Mouse (Mus musculus): ENCODE measurements around the gene Sort1. TPM values are rescaled to one million over a fixed set of nuclear protein-coding genes. Genes with fewer than 3 reads are reported as not detected.

Sort1 gene
- polyA plus RNA-seq, 1 experiment from 2014 or later, result 3.8 TPM

DNA sequence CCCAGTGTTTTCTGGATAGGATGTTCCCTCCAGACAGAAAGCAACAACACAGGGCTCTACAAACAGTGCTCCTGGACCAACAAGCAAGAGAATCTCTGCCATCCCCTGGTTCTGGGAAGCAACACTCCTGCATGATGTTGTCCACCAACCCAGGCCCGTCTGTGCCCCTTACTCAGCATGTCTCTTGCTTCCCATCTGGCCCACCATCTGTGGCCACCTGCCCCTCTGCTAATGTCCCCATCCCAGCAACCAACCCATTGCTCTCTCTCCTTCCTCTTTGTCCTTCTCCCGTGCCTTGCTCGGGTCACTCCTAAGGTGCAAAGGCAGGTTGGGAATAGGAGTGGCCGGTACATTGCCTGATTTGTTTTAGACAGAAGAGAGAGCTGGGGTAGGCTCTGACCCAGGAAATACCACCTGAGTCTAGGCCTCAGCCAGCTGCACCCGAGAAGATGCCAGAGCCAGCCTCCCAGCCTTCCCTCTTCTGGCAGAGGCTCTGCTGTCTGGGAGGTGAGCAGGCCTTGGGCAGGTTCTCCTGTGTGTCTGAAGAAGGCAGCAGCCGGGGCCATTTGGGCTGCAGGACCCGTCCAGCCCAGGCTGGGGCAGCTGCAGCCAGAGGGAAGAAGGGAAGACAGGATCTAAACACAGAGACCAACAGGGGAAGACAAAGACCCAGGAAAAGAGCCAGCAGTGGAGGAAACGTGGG is 125.9 kb downstream of the Sort1 start:
- H3K36me3 ChIP-seq (replicated peaks), result no peaks in the 10 kb centered on the region
- no peak overlapping the region for H3K4me2 ChIP-seq
- peaks cover 8% of the 10 kb centered on the region; the same call in 1 of the 2 replicates for H3K9me3 ChIP-seq (replicated peaks)
- H3K27me3 ChIP-seq, result peaks cover 12% of the 10 kb centered on the region
- no peak for ATAC-seq (ENCODE audit: insufficient read depth)
- 43% methylated on average over 8 of the region's 8 CpGs for WGBS (ENCODE audit: insufficient replicate concordance)
- H3K4me1 ChIP-seq (replicated peaks), result peaks cover under 1% of the 10 kb centered on the region
- H3K4me3 ChIP-seq (replicated peaks), result no peak overlapping the region
- no peak overlapping the region for H3K27ac ChIP-seq (replicated peaks)
- no peak overlapping the region for H3K9ac ChIP-seq

DNA sequence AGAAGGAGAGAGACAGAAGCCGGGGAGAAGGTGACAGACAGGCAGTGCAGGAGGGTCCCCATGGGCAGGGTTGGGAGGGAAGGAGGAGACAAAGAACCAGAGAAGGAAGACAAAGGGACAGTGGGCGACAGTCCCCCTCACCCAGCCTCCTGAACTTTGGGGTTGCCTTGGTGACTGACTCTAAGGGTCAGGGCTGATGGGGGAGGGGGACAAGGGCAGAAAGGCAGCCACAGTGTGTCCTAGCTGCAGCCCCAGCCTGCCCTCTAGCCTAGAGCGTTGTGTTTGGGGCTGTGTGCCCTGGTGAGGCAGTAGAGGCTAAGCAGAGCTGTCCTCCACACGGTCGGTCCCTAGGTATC is 126.5 kb downstream of the Sort1 start:
- H3K4me3 ChIP-seq (replicated peaks), result no peak overlapping the region
- 39% methylated on average over 5 of the region's 5 CpGs for WGBS (ENCODE audit: insufficient replicate concordance)

More for the DNA sequence above, 126.5 kb downstream of the Sort1 start:
- Histone ChIP-seq H3K9me3 (replicated peaks) (peaks cover 8% of the 10 kb centered on the region; the same call in 1 of the 2 replicates), H3K36me3 (replicated peaks) (no peaks in the 10 kb centered on the region), H3K4me2 (no peak overlapping the region), H3K27ac (replicated peaks) (no peak overlapping the region), H3K27me3 (peaks cover 17% of the 10 kb centered on the region), H3K4me1 (replicated peaks) (peaks cover 6% of the 10 kb centered on the region), H3K9ac (no peak overlapping the region)
- ATAC-seq (ENCODE audit: insufficient read depth), result no peak

Other genes starting within 250 kb of the Sort1 start
- gene Gstm4, start 239.2 kb upstream of the Sort1 start, polyA plus RNA-seq (2015; fragmentation: Nextera tagmentation; extraction: Ambion mirVana), result 18.5 and 19.1 TPM in 2 replicates
- gene Ampd2, start 197.4 kb upstream of the Sort1 start, polyA plus RNA-seq (2015; fragmentation: Nextera tagmentation; extraction: Ambion mirVana), result 63.7 and 76.6 TPM in 2 replicates
- 2.7 and 3.8 TPM in 2 replicates for gene Gnat2, start 191.3 kb upstream of the Sort1 start, polyA plus RNA-seq (2015; fragmentation: Nextera tagmentation; extraction: Ambion mirVana)
- gene Gnai3, start 137.9 kb upstream of the Sort1 start, polyA plus RNA-seq (2015; fragmentation: Nextera tagmentation; extraction: Ambion mirVana), result 63.4 and 66.5 TPM in 2 replicates
- gene Gpr61, start 129.2 kb upstream of the Sort1 start, polyA plus RNA-seq (2015; fragmentation: Nextera tagmentation; extraction: Ambion mirVana), result 0.02 TPM in 1 of 2 replicates, not detected in the other
- gene Amigo1, start 97.7 kb upstream of the Sort1 start, polyA plus RNA-seq (2015; fragmentation: Nextera tagmentation; extraction: Ambion mirVana), result 0.75 and 1.1 TPM in 2 replicates
- gene Cyb561d1, start 82.9 kb upstream of the Sort1 start, polyA plus RNA-seq (2015; fragmentation: Nextera tagmentation; extraction: Ambion mirVana), result 2.2 TPM in 2 replicates
- 2.0 and 2.6 TPM in 2 replicates for gene Atxn7l2, start 73.1 kb upstream of the Sort1 start, polyA plus RNA-seq (2015; fragmentation: Nextera tagmentation; extraction: Ambion mirVana)
- gene Sypl2, start 57.4 kb upstream of the Sort1 start, polyA plus RNA-seq (2015; fragmentation: Nextera tagmentation; extraction: Ambion mirVana), result 0.39 and 0.78 TPM in 2 replicates
- gene Psma5, start 27.2 kb upstream of the Sort1 start, polyA plus RNA-seq (2015; fragmentation: Nextera tagmentation; extraction: Ambion mirVana), result 151 and 152 TPM in 2 replicates
- gene Mybphl, start 80.8 kb downstream of the Sort1 start, polyA plus RNA-seq (2015; fragmentation: Nextera tagmentation; extraction: Ambion mirVana), result 0.47 and 0.56 TPM in 2 replicates
- 11.9 and 13.6 TPM in 2 replicates for gene Psrc1, start 99.8 kb downstream of the Sort1 start, polyA plus RNA-seq (2015; fragmentation: Nextera tagmentation; extraction: Ambion mirVana)
- 0.24 and 0.36 TPM in 2 replicates for gene Celsr2, start 131.5 kb downstream of the Sort1 start, polyA plus RNA-seq (2015; fragmentation: Nextera tagmentation; extraction: Ambion mirVana)
- gene Sars, start 161.1 kb downstream of the Sort1 start, polyA plus RNA-seq (2015; fragmentation: Nextera tagmentation; extraction: Ambion mirVana), result 72.2 and 79.6 TPM in 2 replicates

All from liver, embryonic 15.5 days (tissue).